ENCODE assay signal across 9 mouse cellular contexts in the genomic region with DNA sequence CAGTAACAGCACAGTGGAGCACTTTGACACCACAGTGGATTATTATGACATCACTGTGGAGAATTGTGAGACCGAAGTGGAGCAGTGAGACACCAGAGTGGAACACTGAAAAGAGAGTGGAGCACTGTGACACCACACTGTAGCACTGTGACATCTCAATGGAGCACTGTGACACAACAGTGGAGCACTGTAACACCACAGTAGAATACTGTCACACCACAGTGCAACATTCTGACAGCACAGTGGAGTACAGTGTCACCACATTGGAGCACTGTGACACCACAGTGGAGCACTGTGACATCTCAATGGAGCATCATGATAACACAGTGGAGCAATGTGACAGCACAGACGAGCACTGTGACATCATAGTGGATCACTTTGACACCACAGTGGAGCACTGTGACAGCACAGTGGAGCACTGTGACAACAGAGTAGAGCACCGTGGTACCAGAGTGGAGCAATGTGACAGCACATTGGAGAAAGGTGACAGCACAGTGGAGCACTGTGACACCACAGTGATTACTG.
DNase-seq lines count a peak whose midpoint lies in the region; ATAC-seq and TF ChIP-seq lines count a peak whose summit lies in the region.
"Had no signal": no experiment of that assay in that cellular context is flagged by ENCODE, and none has a peak within 500 bp of the region (broad histone marks: within the 10 kb centered on the region; RNA-seq: fewer than 3 reads in every experiment).

No protein-coding gene starts in this region.

- no peak overlapping the region for H3K4me2 ChIP-seq in hindbrain, postnatal 0 days (ENCODE audit: low read depth, low read length)

- H3K4me1 ChIP-seq in hindbrain, postnatal 0 days (ENCODE audit: insufficient read depth, low read length): no peaks in the 10 kb centered on the region

- DNase-seq in gastrocnemius, postnatal 4 days (ENCODE audit: low spot score in 2 of 2): peak; percentile 10 to 17
- DNase-seq in gastrocnemius, postnatal 10 days: no peak
- DNase-seq in urinary bladder, adult 2 months (ENCODE audit: low spot score): peak; percentile 18
- no peak for DNase-seq in urinary bladder, postnatal 14 days (ENCODE audit: low spot score)
- DNase-seq in hindbrain, postnatal 0 days (ENCODE audit: low spot score): peak; percentile 2
- DNase-seq in gastrocnemius, postnatal 25 days: no peak
- no peak for DNase-seq in c-Kit-positive CD71-positive TER-119-positive erythroid progenitor cells, embryonic 14.5 days (ENCODE audit: low spot score)

- TF ChIP-seq CTCF in hindbrain, postnatal 0 days (IDR thresholded peaks at IDR 0.05; ENCODE audit: low read depth): no peak

- peak; percentile 19; the same call in 1 of the 2 replicates for ATAC-seq in hindbrain, postnatal 0 days
- ATAC-seq in monocyte, adult 5-6 weeks (replicated peaks; ENCODE audit: insufficient number of reproducible peaks, low FRiP score, low TSS enrichment, poor library complexity, severe bottlenecking): peak; percentile 1; the same call in 1 of the 2 replicates

- peaks cover 79% of the 10 kb centered on the region for H3K9me3 ChIP-seq in hindbrain, postnatal 0 days (ENCODE audit: low read length)

- no peak overlapping the region for H3K27ac ChIP-seq in hindbrain, postnatal 0 days

- no peaks in the 10 kb centered on the region for H3K36me3 ChIP-seq in hindbrain, postnatal 0 days (ENCODE audit: insufficient read depth, low read length)

- 70% methylated on average over 3 of the region's 3 CpGs for WGBS in hindbrain, postnatal 0 days

- H3K4me3 ChIP-seq in hindbrain, postnatal 0 days (ENCODE audit: low read length): no peak overlapping the region

- H3K9ac ChIP-seq in hindbrain, postnatal 0 days (replicated peaks; ENCODE audit: low read length): no peak overlapping the region

- H3K27me3 ChIP-seq in hindbrain, postnatal 0 days (ENCODE audit: insufficient read depth, low read length): no peaks in the 10 kb centered on the region
- H3K27me3 ChIP-seq: Patski had no signal

Comparison
In these comparisons a context has a peak if more than half of its experiments do, and no peak if none do; other contexts are left out.
1. DNase-seq: peak in gastrocnemius, postnatal 4 days (2 of 2), urinary bladder, adult 2 months (single experiment) and hindbrain, postnatal 0 days (single experiment); none in gastrocnemius, postnatal 10 days (single experiment), urinary bladder, postnatal 14 days (single experiment), gastrocnemius, postnatal 25 days (single experiment) and c-Kit-positive CD71-positive TER-119-positive erythroid progenitor cells, embryonic 14.5 days (single experiment).